Mouse (Mus musculus) CH12.LX (cell line): ENCODE data around the gene Creb3l2. TPM values are rescaled to one million over a fixed set of nuclear protein-coding genes. Genes with fewer than 3 reads are reported as not detected.

Experiments used
- DNase-seq: peaks from one replicate; pipeline ENCODE4 v3.0.0-alpha.2; 2013; ENCODE audit errors: extremely low read depth
- H3K27ac ChIP-seq: 2 replicates; pipeline ENCODE4 v1.5.1; 2012; ENCODE audit warnings: low read depth, mild to moderate bottlenecking, control low read depth, moderate library complexity; ENCODE audit not compliant: insufficient read depth
- H3K27me3 ChIP-seq: replicated peaks from 2 replicates; pipeline ENCODE3; 2012; ENCODE audit warnings: inconsistent platforms
- H3K36me3 ChIP-seq, 2 experiments: replicated peaks in 1 of 2; 2 replicates each; pipeline versions ENCODE3 to v1.6.1; 2012; ENCODE audit warnings: inconsistent platforms in 1 of 2, low read length in 1 of 2, mild to moderate bottlenecking in 1 of 2, mixed read lengths in 1 of 2, moderate library complexity in 1 of 2; ENCODE audit not compliant: control insufficient read depth in 1 of 2, insufficient read depth in 1 of 2
- H3K4me1 ChIP-seq, 2 experiments: 2 replicates each; pipeline ENCODE4 v1.6.1; 2012; ENCODE audit warnings: inconsistent platforms in 1 of 2, moderate library complexity in 1 of 2; ENCODE audit not compliant: insufficient read depth in 2 of 2, control insufficient read depth in 1 of 2
- H3K4me2 ChIP-seq: 2 replicates; pipeline ENCODE4 v1.6.1; 2012; ENCODE audit warnings: low read depth, mild to moderate bottlenecking, control low read depth; ENCODE audit not compliant: poor library complexity, insufficient read depth, severe bottlenecking
- H3K4me3 ChIP-seq, 3 experiments: fragments of 150-350 bp in 1 of 3; sonication (generic) in 1 of 3; replicated peaks in 1 of 3; 2 replicates each; pipeline versions ENCODE3 to v1.5.1; 2011 to 2012; ENCODE audit warnings: low read depth in 2 of 3, low read length in 2 of 3, mild to moderate bottlenecking in 2 of 3, moderate library complexity in 2 of 3, control low read depth in 1 of 3, improper control_type of control experiment in 1 of 3, inconsistent platforms in 1 of 3, mixed read lengths in 1 of 3; ENCODE audit not compliant: poor library complexity in 1 of 3
- H3K79me2 ChIP-seq: replicated peaks from 2 replicates; pipeline ENCODE4 v1.6.1; 2012; ENCODE audit warnings: mild to moderate bottlenecking, moderate library complexity; ENCODE audit not compliant: control insufficient read depth, poor library complexity, insufficient read depth, severe bottlenecking; ENCODE audit errors: extremely low read depth
- H3K9ac ChIP-seq: 2 replicates; pipeline ENCODE4 v1.6.1; 2012; ENCODE audit warnings: low read depth, mild to moderate bottlenecking, control low read depth, moderate library complexity; ENCODE audit not compliant: insufficient read depth
- H3K9me3 ChIP-seq: replicated peaks from 2 replicates; pipeline ENCODE3; 2012; ENCODE audit warnings: low read length, inconsistent platforms, mixed read lengths
- BHLHE40 ChIP-seq: IDR thresholded peaks from 2 replicates; pipeline ENCODE4 v1.6.1; 2011; ENCODE audit warnings: mild to moderate bottlenecking, low read depth, low read length, improper control_type of control experiment
- CHD1 ChIP-seq: IDR thresholded peaks from 2 replicates; pipeline ENCODE4 v1.6.1; 2012; ENCODE audit warnings: low read depth, low read length, improper control_type of control experiment, inconsistent platforms
- CHD2 ChIP-seq: IDR thresholded peaks from 2 replicates; pipeline ENCODE4 v1.6.1; 2011; ENCODE audit warnings: low read length, improper control_type of control experiment
- CTCF ChIP-seq, 2 experiments: IDR thresholded peaks in 1 of 2; conservative IDR thresholded peaks in 1 of 2; 2 replicates each; pipeline ENCODE4 v1.5.1; 2011 to 2012; ENCODE audit warnings: low read depth in 2 of 2, low read length in 2 of 2, improper control_type of control experiment in 1 of 2, inconsistent platforms in 1 of 2, mild to moderate bottlenecking in 1 of 2, moderate library complexity in 1 of 2
- E2F4 ChIP-seq: IDR thresholded peaks from 2 replicates; pipeline ENCODE4 v1.6.1; 2011; ENCODE audit warnings: low read depth, low read length, improper control_type of control experiment; ENCODE audit not compliant: insufficient replicate concordance
- EP300 ChIP-seq: IDR thresholded peaks from 2 replicates; pipeline ENCODE4 v1.6.1; 2011; ENCODE audit warnings: low read length, improper control_type of control experiment
- ETS1 ChIP-seq: conservative IDR thresholded peaks from 2 replicates; pipeline ENCODE4 v1.6.1; 2012; ENCODE audit warnings: low read depth, mild to moderate bottlenecking, inconsistent platforms, low read length, improper control_type of control experiment, moderate library complexity
- HCFC1 ChIP-seq: IDR thresholded peaks from 2 replicates; pipeline ENCODE4 v1.6.1; 2012; ENCODE audit warnings: low read depth, mild to moderate bottlenecking, inconsistent platforms, low read length, improper control_type of control experiment
- IRF4 ChIP-seq: IDR thresholded peaks from 2 replicates; pipeline ENCODE4 v1.6.1; 2014; ENCODE audit warnings: low read depth, mild to moderate bottlenecking, inconsistent platforms, low read length, improper control_type of control experiment
- JUN ChIP-seq: IDR thresholded peaks from 2 replicates; pipeline ENCODE4 v1.6.1; 2011; ENCODE audit warnings: low read depth, mild to moderate bottlenecking, low read length, improper control_type of control experiment, moderate library complexity; ENCODE audit not compliant: insufficient read depth
- MAFK ChIP-seq: IDR thresholded peaks from 2 replicates; pipeline ENCODE4 v1.6.1; 2011; ENCODE audit warnings: low read length, improper control_type of control experiment; ENCODE audit not compliant: insufficient replicate concordance
- MAX ChIP-seq: IDR thresholded peaks from 2 replicates; pipeline ENCODE4 v1.6.1; 2011; ENCODE audit warnings: low read length, improper control_type of control experiment
- MAZ ChIP-seq: IDR thresholded peaks from 2 replicates; pipeline ENCODE4 v1.6.1; 2012; ENCODE audit warnings: low read depth, mild to moderate bottlenecking, inconsistent platforms, low read length, improper control_type of control experiment, moderate library complexity
- MXI1 ChIP-seq: IDR thresholded peaks from 2 replicates; pipeline ENCODE4 v1.6.1; 2011; ENCODE audit warnings: mild to moderate bottlenecking, low read depth, low read length, improper control_type of control experiment
- NELFE ChIP-seq: IDR thresholded peaks from 2 replicates; pipeline ENCODE4 v1.6.1; 2011; ENCODE audit warnings: low read depth, low read length, improper control_type of control experiment
- NRF1 ChIP-seq: IDR thresholded peaks from 2 replicates; pipeline ENCODE4 v1.6.1; 2014; ENCODE audit warnings: low read depth, mild to moderate bottlenecking, inconsistent platforms, low read length, improper control_type of control experiment, moderate library complexity
- POLR2AphosphoS2 ChIP-seq: IDR thresholded peaks from 2 replicates; pipeline ENCODE4 v1.6.1; 2011; ENCODE audit warnings: low read depth, low read length, improper control_type of control experiment
- RCOR1 ChIP-seq: conservative IDR thresholded peaks from 2 replicates; pipeline ENCODE4 v1.6.1; 2012; ENCODE audit warnings: low read depth, mild to moderate bottlenecking, inconsistent platforms, low read length, improper control_type of control experiment
- SIN3A ChIP-seq: IDR thresholded peaks from 2 replicates; pipeline ENCODE4 v1.6.1; 2012; ENCODE audit warnings: low read length, improper control_type of control experiment, inconsistent platforms
- TBP ChIP-seq: conservative IDR thresholded peaks from 2 replicates; pipeline ENCODE4 v1.6.1; 2011; ENCODE audit warnings: low read depth, low read length, improper control_type of control experiment
- TCF12 ChIP-seq: IDR thresholded peaks from 2 replicates; pipeline ENCODE4 v1.6.1; 2014; ENCODE audit warnings: low read depth, mild to moderate bottlenecking, inconsistent platforms, low read length, improper control_type of control experiment
- UBTF ChIP-seq: IDR thresholded peaks from 2 replicates; pipeline ENCODE4 v1.6.1; 2012; ENCODE audit warnings: low read depth, mild to moderate bottlenecking, inconsistent platforms, low read length, improper control_type of control experiment, moderate library complexity
- USF1 ChIP-seq: IDR thresholded peaks from 2 replicates; pipeline ENCODE4 v1.6.1; 2014; ENCODE audit warnings: low read depth, mild to moderate bottlenecking, inconsistent platforms, low read length, improper control_type of control experiment
- USF2 ChIP-seq: conservative IDR thresholded peaks from 2 replicates; pipeline ENCODE4 v1.6.1; 2011; ENCODE audit warnings: low read depth, low read length, improper control_type of control experiment
- ZC3H11A ChIP-seq: IDR thresholded peaks from 2 replicates; pipeline ENCODE4 v1.6.1; 2012; ENCODE audit warnings: low read depth, mild to moderate bottlenecking, inconsistent platforms, low read length, improper control_type of control experiment
- ZKSCAN1 ChIP-seq: IDR thresholded peaks from 2 replicates; pipeline ENCODE4 v1.6.1; 2012; ENCODE audit warnings: low read depth, inconsistent platforms, low read length, improper control_type of control experiment, borderline replicate concordance
- ZMIZ1 ChIP-seq: IDR thresholded peaks from 2 replicates; pipeline ENCODE4 v1.6.1; 2012; ENCODE audit warnings: low read depth, mild to moderate bottlenecking, inconsistent platforms, low read length, improper control_type of control experiment
- ZNF384 ChIP-seq: IDR thresholded peaks from 2 replicates; pipeline ENCODE4 v1.6.1; 2012; ENCODE audit warnings: low read depth, low read length, improper control_type of control experiment, inconsistent platforms
- dilution Hi-C: fragments of 300-500 bp; cut with MboI; formaldehyde crosslinking; loops from 2 replicates; pipeline ENCODE4 v1.14.3; 2020; ENCODE audit warnings: low sequenced_read_pairs; ENCODE audit not compliant: extremely low pct_unique_long_range_greater_than_20kb, extremely low pct_ligation_motif_present
- in situ Hi-C: fragments of 300-500 bp; cut with MboI; formaldehyde crosslinking; loops from 3 replicates; pipeline ENCODE4 v1.14.3; 2019; ENCODE audit warnings: low sequenced_read_pairs, low pct_ligation_motif_present, low pct_unique_long_range_greater_than_20kb, mixed read lengths
- polyA plus RNA-seq: library from polyadenylated mRNA; unstranded; fragments of >175 nt; gene quantifications from 2 replicates; pipeline ENCODE4 v1.2.1, GENCODE M21; 2012; ENCODE audit warnings: low read depth; ENCODE audit not compliant: insufficient read length
- total RNA-seq, 2 experiments: library from RNA; depleted of rRNA; stranded (reverse); fragments of 300-350 nt in 1 of 2; fragments of >200 nt in 1 of 2; gene quantifications; 2 replicates each; pipeline ENCODE4 v1.2.3; 2012 to 2014

Gene Creb3l2
- total and polyA plus RNA-seq, 3 experiments = 1.5 to 8.5 (median 7.0) TPM

DNA sequence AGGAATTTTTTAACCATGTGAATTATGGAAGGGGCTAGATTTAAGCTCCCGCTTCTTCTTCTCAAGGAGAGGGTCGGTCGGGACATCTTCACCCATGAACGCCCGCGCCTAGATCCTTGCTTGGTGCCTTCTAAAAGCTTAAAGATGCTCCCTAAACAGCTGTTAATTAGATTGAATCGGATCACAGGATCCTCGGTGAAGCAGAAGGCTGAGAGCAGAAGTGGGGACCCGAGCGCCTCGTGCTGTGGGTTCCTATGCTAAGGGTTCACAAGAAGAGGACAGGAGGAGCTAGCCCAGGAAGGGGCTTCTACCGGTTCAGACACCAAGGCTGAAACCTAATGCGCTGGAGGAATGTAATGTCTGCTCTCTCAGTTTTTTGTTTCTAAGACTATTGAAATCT lies 141.5 kb downstream of the Creb3l2 start:
- Histone ChIP-seq H3K27ac (no peak overlapping the region), H3K9me3 (no peaks in the 10 kb centered on the region), H3K4me1 (peaks cover 8 to 25% of the 10 kb centered on the region in 2 experiments), H3K36me3 (no peaks in the 10 kb centered on the region), H3K27me3 (peaks cover 15% of the 10 kb centered on the region), H3K9ac (no peak overlapping the region), H3K79me2 (no peaks in the 10 kb centered on the region), H3K4me2 (no peak overlapping the region), H3K4me3 (no peak overlapping the region)
- in situ Hi-C loops = no loop called here
- dilution Hi-C loops = no loop called here
- TF ChIP-seq E2F4 = no peak
- no peak for TF ChIP-seq ZNF384
- no peak for TF ChIP-seq NRF1
- TF ChIP-seq BHLHE40 = no peak
- TF ChIP-seq NELFE = no peak
- TF ChIP-seq IRF4 = no peak
- TF ChIP-seq ZMIZ1 = no peak
- DNase-seq = no peak

DNA sequence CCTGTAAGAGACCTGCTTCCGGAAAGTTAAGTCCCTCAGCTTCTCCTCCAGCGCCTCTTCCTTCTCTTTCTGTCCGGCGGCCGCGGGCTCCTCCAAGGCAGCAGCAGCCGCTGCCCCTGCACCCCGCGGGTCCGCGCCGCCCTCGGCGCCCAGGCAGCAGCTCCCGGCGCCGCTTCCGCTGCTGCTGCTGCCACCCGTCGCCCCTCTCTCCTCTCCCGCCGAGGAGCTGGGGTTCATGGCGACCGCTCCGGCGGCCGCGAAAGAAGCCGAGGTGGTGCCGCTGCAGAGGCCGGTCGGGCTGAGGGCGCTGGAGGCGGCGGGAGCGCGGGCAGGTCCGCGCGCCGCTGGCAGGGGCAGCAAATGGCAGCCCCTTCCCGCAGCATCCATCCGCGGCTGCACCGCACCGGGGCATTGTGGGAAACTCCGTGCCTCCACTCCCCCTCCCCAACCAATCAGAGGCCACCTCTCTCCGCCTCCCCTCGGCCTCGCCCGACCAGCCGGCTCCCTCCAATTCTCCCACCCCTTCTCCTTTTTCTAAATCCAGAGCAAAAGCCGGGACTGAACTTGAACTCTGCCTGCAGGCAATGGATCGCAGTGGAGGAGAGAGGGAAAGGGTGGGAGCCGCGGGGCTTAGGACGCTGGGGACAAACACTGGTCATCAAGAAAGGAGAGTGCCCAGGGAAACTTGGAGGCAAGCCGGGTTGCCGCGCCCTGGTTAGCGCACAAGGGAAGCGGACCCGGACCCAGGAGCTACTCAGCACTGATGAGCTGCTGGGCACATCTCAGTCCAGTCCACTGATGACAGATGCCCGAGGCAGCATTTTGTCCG lies 142.2 kb downstream of the Creb3l2 start, which contains the start of gene Dgki:
Gene Dgki, minus strand, starts transcription at position 623 of the 829 bp plus-strand sequence.
- H3K4me3 ChIP-seq = peak within 1 kb of the TSS; percentile 58 to 68 (median 65)
- no peaks in the 10 kb centered on the region for H3K79me2 ChIP-seq
- TF ChIP-seq ZKSCAN1 (no peak), ZNF384 (no peak), CHD1 (no peak), TCF12 (0 out of 2 replicates have a peak, but pooled peaks have one; percentile 31), MXI1 (no peak), MAFK (no peak), RCOR1 (peak; percentile 99), USF2 (no peak), JUN (no peak), E2F4 (no peak), EP300 (no peak), CHD2 (no peak), ETS1 (no peak), ZC3H11A (no peak), CTCF (conservative IDR thresholded peaks at IDR 0.05 in 1 of 2, IDR thresholded peaks at IDR 0.05 in 1 of 2; ENCODE audit: low read depth in 2 of 2, low read length in 2 of 2) (no peak), TBP (no peak), MAZ (no peak), UBTF (peak; percentile 80; the same call in 1 of the 2 replicates), SIN3A (no peak), HCFC1 (peak; percentile 40), NRF1 (0 out of 2 replicates have a peak, but pooled peaks have one; percentile 21), MAX (no peak), USF1 (no peak), IRF4 (no peak), POLR2AphosphoS2 (no peak)
- H3K4me1 ChIP-seq = peaks cover 8 to 31% of the 10 kb centered on the region in 2 experiments
- H3K36me3 ChIP-seq = no peaks in the 10 kb centered on the region
- in situ Hi-C loops = no loop called here
- peak within 1 kb of the TSS; percentile 99 for H3K4me2 ChIP-seq
- H3K27me3 ChIP-seq = peaks cover 15% of the 10 kb centered on the region
- no peak within 1 kb of the TSS for H3K27ac ChIP-seq
- H3K9ac ChIP-seq = peak within 1 kb of the TSS; percentile 8
- H3K9me3 ChIP-seq = no peaks in the 10 kb centered on the region
- dilution Hi-C loops = no loop called here
- DNase-seq = peak; percentile 33
